Mouse (Mus musculus) stomach, embryonic 16.5 days (tissue): ENCODE data around the gene Tcta. TPM values are rescaled to one million over a fixed set of nuclear protein-coding genes. Genes with fewer than 3 reads are reported as not detected.

ENCODE experiments used
- ATAC-seq: fragments of 200-750 bp; cut with Nextera tagmentation; 2 replicates; pipeline ENCODE4 v1.8.0; 2017; ENCODE audit warnings: moderate number of reproducible peaks, moderate TSS enrichment; ENCODE audit not compliant: insufficient read depth, low FRiP score
- H3K27ac ChIP-seq: fragments of 300-500 bp; sonication (generic); 2 replicates; pipeline ENCODE4 v1.5.1; 2014; ENCODE audit warnings: low read length
- H3K27me3 ChIP-seq: fragments of 300-500 bp; sonication (generic); 2 replicates; pipeline ENCODE4 v1.6.1; 2014; ENCODE audit warnings: low read length, control low read depth, mixed read lengths; ENCODE audit not compliant: control insufficient read depth, insufficient read depth
- H3K36me3 ChIP-seq: fragments of 300-500 bp; sonication (generic); 2 replicates; pipeline ENCODE4 v1.6.1; 2014; ENCODE audit warnings: low read length; ENCODE audit not compliant: control insufficient read depth, insufficient read depth
- H3K4me1 ChIP-seq: fragments of 300-500 bp; sonication (generic); 2 replicates; pipeline ENCODE4 v1.6.1; 2014; ENCODE audit warnings: low read length, control low read depth, mixed read lengths; ENCODE audit not compliant: control insufficient read depth, insufficient read depth
- H3K4me2 ChIP-seq: fragments of 300-500 bp; sonication (generic); 2 replicates; pipeline ENCODE4 v1.6.1; 2014; ENCODE audit warnings: low read depth, low read length, mixed read lengths
- H3K4me3 ChIP-seq: fragments of 300-500 bp; sonication (generic); replicated peaks from 2 replicates; pipeline ENCODE4 v1.5.1; 2014; ENCODE audit warnings: mild to moderate bottlenecking, low read length
- H3K9ac ChIP-seq: fragments of 300-500 bp; sonication (generic); 2 replicates; pipeline ENCODE4 v1.6.1; 2014; ENCODE audit warnings: low read length
- H3K9me3 ChIP-seq: fragments of 300-500 bp; sonication (generic); replicated peaks from 2 replicates; pipeline ENCODE4 v1.6.1; 2016; ENCODE audit warnings: low read length, control low read depth; ENCODE audit not compliant: control insufficient read depth
- WGBS: fragments of 180-500 bp; shearing (Covaris S2); extraction: QIAGEN DNeasy Blood & Tissue Kit; methylation state at CpG from one replicate; pipeline ENCODE4 v1.1.7; 2014; 5-methylcytosine and 5-hydroxymethylcytosine counted together
- polyA plus RNA-seq: library from polyadenylated mRNA; unstranded; fragments of >200 nt; fragmentation: Nextera tagmentation; extraction: Ambion mirVana; gene quantifications from 2 replicates; pipeline ENCODE4 v1.2.1, GENCODE M21; 2015

The Tcta gene
- polyA plus RNA-seq, 1 experiment from 2014 or later = 46.9 TPM

GRCm38 (mm10) chr9:108342301-108342831 is 36.4 kb upstream of the Tcta start:
- no peak for ATAC-seq
- H3K4me2 ChIP-seq = peak overlapping the region; percentile 0; the same call in 1 of the 2 replicates
- no peaks in the 10 kb centered on the region for H3K9me3 ChIP-seq
- peaks cover 52% of the 10 kb centered on the region for H3K4me1 ChIP-seq
- H3K27ac ChIP-seq = peak overlapping the region; percentile 99
- H3K4me3 ChIP-seq = no peak overlapping the region
- H3K27me3 ChIP-seq = no peaks in the 10 kb centered on the region
- no peak overlapping the region for H3K9ac ChIP-seq
- no peaks in the 10 kb centered on the region for H3K36me3 ChIP-seq
- 15% methylated on average over 5 of the region's 5 CpGs for WGBS

- no peak for ATAC-seq
- H3K4me2 ChIP-seq = peak overlapping the region; percentile 0; the same call in 1 of the 2 replicates
- no peaks in the 10 kb centered on the region for H3K36me3 ChIP-seq
- peak overlapping the region; percentile 99 for H3K27ac ChIP-seq
- H3K27me3 ChIP-seq = no peaks in the 10 kb centered on the region
- H3K9me3 ChIP-seq = no peaks in the 10 kb centered on the region
- H3K4me3 ChIP-seq = no peak overlapping the region
- 0 out of 2 replicates have a peak overlapping the region, but pooled peaks have one; percentile 25 for H3K9ac ChIP-seq
- peaks cover 49% of the 10 kb centered on the region for H3K4me1 ChIP-seq
These were observed 35.8 kb upstream of the Tcta start for GRCm38 (mm10) chr9:108341801-108342200.

- Histone ChIP-seq H3K9me3 (no peaks in the 10 kb centered on the region), H3K4me1 (peaks cover 47% of the 10 kb centered on the region), H3K27ac (peak overlapping the region; percentile 99), H3K4me2 (peak overlapping the region; percentile 83), H3K9ac (no peak overlapping the region), H3K36me3 (no peaks in the 10 kb centered on the region), H3K27me3 (no peaks in the 10 kb centered on the region), H3K4me3 (peak overlapping the region; percentile 83)
- ATAC-seq = no peak
- 89% methylated on average over 5 of the region's 5 CpGs for WGBS
These were observed 35.1 kb upstream of the Tcta start for GRCm38 (mm10) chr9:108341139-108341475.

- Histone ChIP-seq H3K36me3 (no peaks in the 10 kb centered on the region), H3K4me3 (peak overlapping the region; percentile 83), H3K4me2 (peak overlapping the region; percentile 83), H3K27me3 (no peaks in the 10 kb centered on the region), H3K4me1 (peaks cover 47% of the 10 kb centered on the region), H3K9ac (peak overlapping the region; percentile 98), H3K27ac (peak overlapping the region; percentile 99), H3K9me3 (no peaks in the 10 kb centered on the region)
- ATAC-seq = peak; percentile 25
- WGBS = 46% methylated on average over 10 of the region's 10 CpGs
These were observed 34.5 kb upstream of the Tcta start for GRCm38 (mm10) chr9:108340258-108341138.

- Histone ChIP-seq H3K4me3 (peak overlapping the region; percentile 83), H3K4me1 (peaks cover 47% of the 10 kb centered on the region), H3K9me3 (no peaks in the 10 kb centered on the region), H3K9ac (peak overlapping the region; percentile 98), H3K27me3 (no peaks in the 10 kb centered on the region), H3K4me2 (peak overlapping the region; percentile 83), H3K36me3 (peaks cover 6% of the 10 kb centered on the region), H3K27ac (peak overlapping the region; percentile 99)
- ATAC-seq = no peak
- 9% methylated on average over 20 of the region's 20 CpGs for WGBS
These were observed 33.9 kb upstream of the Tcta start for GRCm38 (mm10) chr9:108339886-108340257.

- peak within 1 kb of the TSS; percentile 83 for H3K4me3 ChIP-seq
- peak; percentile 95 for ATAC-seq
- WGBS = under 1% methylated on average over 49 of the region's 49 CpGs
These were observed 33.2 kb upstream of the Tcta start, which contains the start of gene Gpx1 for GRCm38 (mm10) chr9:108338886-108339781. Gene Gpx1, plus strand, starts transcription at chr9:108338903.

GRCm38 (mm10) chr9:108338551-108338885 is 32.6 kb upstream of the Tcta start:
- no peak for ATAC-seq
- H3K4me1 ChIP-seq = peaks cover 44% of the 10 kb centered on the region
- WGBS = 27% methylated on average over 6 of the region's 6 CpGs
- no peaks in the 10 kb centered on the region for H3K27me3 ChIP-seq
- H3K36me3 ChIP-seq = peaks cover 12% of the 10 kb centered on the region
- peak overlapping the region; percentile 99 for H3K27ac ChIP-seq
- H3K4me3 ChIP-seq = peak overlapping the region; percentile 83
- no peaks in the 10 kb centered on the region for H3K9me3 ChIP-seq
- peak overlapping the region; percentile 83 for H3K4me2 ChIP-seq
- H3K9ac ChIP-seq = peak overlapping the region; percentile 98

More at GRCm38 (mm10) chr9:108338886-108339781, 33.2 kb upstream of the Tcta start, which contains the start of gene Gpx1:
- H3K27ac ChIP-seq = peak within 1 kb of the TSS; percentile 99
- H3K36me3 ChIP-seq = peaks cover 12% of the 10 kb centered on the region
- H3K9ac ChIP-seq = peak within 1 kb of the TSS; percentile 98
- H3K4me2 ChIP-seq = peak within 1 kb of the TSS; percentile 83
- H3K9me3 ChIP-seq = no peaks in the 10 kb centered on the region
- peaks cover 47% of the 10 kb centered on the region for H3K4me1 ChIP-seq
- no peaks in the 10 kb centered on the region for H3K27me3 ChIP-seq

GRCm38 (mm10) chr9:108337848-108338550 is 32.0 kb upstream of the Tcta start:
- no peaks in the 10 kb centered on the region for H3K27me3 ChIP-seq
- peak overlapping the region; percentile 98 for H3K9ac ChIP-seq
- no peaks in the 10 kb centered on the region for H3K9me3 ChIP-seq
- H3K4me2 ChIP-seq = peak overlapping the region; percentile 83
- peaks cover 40% of the 10 kb centered on the region for H3K4me1 ChIP-seq
- WGBS = 71% methylated on average over 10 of the region's 10 CpGs
- H3K27ac ChIP-seq = peak overlapping the region; percentile 99
- H3K36me3 ChIP-seq = peaks cover 12% of the 10 kb centered on the region
- no peak for ATAC-seq
- peak overlapping the region; percentile 83 for H3K4me3 ChIP-seq
